Mouse (Mus musculus) frontal cortex, postnatal 10 days (tissue): ENCODE measurements around the gene Dapk1.

Experiments used
- DNase-seq, 2 experiments: peaks; one replicate each; pipeline ENCODE4 v3.0.0; 2022; ENCODE audit warnings: low spot score in 2 of 2, mixed read lengths in 1 of 2

Gene Dapk1

DNA sequence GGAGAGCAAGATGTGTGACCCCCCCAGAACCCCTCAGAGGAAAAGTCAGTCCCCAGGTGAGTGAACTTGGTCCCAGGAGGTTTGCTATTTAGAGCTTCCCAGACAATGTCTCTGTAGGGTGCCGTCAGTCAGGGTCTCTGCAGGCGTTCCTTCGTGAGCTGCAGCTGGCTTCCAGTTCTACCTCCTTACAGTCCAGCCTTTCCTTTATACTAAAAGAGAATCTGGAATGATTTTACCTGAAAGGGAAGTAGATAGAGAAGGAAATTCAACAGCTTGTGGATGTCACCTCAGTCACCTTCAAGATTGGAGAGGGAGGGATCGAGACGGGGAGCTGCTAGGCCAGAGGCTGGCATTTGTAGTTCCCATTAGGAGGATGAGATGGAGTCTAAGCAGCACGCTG, 14.3 kb downstream of the Dapk1 start:
- DNase-seq, result no peak

DNA sequence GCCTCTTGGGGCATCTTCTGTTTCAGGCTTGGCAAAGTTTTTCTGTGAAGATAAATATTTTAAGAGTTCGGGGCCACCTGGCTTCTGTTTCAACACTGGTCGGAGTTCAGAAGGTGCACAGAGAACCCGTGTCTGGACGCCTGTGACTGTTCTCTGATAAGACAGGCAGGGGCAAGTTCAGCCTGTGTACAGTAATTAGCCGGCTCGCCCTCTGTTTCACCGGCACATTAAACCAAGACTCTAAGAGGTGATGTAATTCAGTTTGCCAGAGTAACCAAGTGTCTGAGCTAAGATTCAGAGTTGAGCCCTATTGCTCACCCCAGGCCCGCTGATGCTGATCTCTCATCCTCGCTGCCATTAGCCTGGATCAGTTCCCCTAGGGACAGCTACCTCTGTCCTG, 16.5 kb downstream of the Dapk1 start:
- DNase-seq, result no peak

DNA sequence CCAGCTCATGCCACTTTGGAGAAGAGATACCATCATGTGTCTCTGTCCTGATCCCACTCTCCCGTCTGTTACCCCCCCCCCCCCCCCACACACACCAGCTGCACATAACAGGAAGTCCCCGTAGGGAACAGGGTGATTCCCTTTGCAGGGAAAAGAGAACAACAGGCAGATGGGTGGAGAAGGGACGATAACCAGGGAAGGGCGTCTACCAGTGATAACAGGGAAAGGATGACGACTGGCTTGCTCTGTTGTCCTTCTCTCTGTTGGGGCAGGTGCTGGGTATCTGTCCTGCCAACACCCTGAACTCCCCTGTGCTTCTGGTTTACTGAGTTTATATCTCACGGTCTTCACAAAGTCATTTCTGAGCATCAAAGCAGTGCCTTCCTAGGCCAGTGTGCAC, 18.0 kb downstream of the Dapk1 start:
- DNase-seq, result no peak

DNA sequence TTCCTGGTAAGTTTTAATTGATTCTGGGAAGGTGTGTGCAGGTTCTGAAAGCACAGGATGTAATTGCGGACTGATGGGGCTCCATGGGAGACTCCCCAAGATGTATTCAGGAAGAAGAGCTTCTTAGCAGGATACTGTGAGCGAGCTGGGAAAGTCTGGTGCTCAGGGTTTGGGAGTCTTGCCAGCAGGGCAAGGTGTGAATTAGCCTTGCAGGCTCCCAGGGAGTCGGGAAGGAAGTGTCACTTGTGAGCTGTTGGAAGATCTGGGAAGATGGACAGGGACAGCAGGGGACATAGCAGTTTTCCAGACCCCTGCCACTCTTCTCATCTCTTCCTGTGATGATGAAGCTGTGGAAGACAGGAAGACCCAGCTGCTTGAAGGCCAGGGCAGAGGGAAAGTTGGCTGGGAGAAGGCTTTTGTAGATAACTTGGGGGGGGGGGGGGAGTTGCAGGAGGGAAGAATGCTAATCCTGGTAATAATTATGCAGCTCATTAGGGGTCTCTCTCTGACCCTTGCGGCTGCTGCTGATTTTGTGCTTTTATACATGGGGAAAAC, 19.7 kb downstream of the Dapk1 start:
- DNase-seq, result no peak

DNA sequence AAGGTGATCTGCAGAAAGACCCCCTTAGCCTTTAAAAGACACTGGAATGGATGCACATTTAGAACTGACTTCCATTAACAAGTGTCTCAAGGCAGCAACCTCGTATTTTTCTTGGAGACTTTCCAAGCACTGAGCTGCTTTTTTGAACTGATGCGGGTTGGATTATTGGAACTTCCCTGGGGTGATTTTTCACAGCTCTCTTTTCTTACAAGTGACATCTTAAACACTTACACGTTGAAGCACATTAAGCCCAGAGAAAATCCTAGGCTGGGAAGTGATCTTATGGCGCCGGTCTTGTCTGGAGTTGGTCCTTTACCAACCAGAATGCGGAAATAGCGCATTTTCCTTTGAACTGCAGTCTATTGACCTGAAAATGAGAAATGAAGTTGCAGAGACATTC, 23.8 kb downstream of the Dapk1 start:
- no peak for DNase-seq

GRCm38 (mm10) chr13:60627843-60628656, 26.3 kb downstream of the Dapk1 start:
- DNase-seq, result no peak

DNA sequence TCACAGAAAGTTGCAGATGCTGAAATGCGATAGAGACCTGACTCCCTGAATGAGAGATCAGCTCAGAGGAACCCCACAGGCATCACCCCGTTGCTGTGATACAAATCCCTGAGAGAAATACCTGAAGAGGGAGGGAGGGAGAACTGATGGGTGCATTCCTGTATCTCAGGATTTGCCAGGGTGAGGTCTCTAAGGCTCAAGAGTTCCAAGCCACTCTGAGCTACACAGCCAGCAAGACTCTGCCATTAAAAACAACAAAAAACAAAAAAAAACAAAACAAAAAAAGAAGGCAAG, 26.9 kb downstream of the Dapk1 start:
- DNase-seq, result no peak

GRCm38 (mm10) chr13:60629419-60629818, 27.7 kb downstream of the Dapk1 start:
- DNase-seq, result no peak

GRCm38 (mm10) chr13:60633945-60634344, 32.2 kb downstream of the Dapk1 start:
- DNase-seq, result no peak

DNA sequence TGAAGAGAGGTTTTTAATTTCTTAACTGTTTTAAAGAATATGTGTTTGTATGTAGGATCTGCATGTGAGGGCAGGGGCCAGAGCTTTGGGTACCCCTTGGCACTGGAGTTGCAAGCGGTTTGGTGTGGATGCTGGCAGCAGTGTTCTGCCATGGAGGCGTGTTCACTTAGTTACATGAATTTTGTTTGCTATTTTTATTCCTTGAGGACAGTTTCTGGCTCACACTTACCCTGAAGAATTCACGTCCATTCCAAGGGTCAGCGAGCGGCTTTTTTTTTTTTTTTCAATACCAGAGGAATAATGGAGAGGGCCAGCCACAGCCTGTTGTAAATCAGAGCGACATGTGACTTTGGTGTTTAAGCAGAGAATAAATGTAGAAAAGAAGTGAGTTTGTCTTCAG, 33.9 kb downstream of the Dapk1 start:
- no peak for DNase-seq

- no peak for DNase-seq
These were observed 37.8 kb downstream of the Dapk1 start for GRCm38 (mm10) chr13:60639482-60640055.

DNA sequence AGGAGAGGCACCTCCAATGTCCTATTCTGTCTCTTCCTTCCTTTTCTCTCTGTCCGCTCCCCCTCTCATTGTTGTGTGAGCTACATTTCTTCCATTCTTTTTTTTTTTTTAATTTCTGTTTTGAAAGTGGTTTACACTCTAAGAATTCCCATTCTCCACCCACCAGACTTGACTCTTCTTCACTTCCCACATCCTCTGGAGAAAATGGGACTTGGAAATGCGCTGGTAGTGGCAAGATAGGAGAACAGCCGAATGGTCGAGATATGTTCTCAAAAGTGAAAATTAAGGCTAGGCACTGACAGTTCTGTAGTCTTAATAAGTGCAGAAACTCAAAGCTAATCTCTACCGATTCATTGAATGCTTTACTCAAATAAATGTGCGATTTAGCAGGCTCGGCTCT, 38.7 kb downstream of the Dapk1 start:
- DNase-seq, result no peak

- no peak for DNase-seq
These were observed 42.7 kb downstream of the Dapk1 start for GRCm38 (mm10) chr13:60644457-60644889.

GRCm38 (mm10) chr13:60646791-60647190, 45.0 kb downstream of the Dapk1 start:
- DNase-seq, result no peak

DNA sequence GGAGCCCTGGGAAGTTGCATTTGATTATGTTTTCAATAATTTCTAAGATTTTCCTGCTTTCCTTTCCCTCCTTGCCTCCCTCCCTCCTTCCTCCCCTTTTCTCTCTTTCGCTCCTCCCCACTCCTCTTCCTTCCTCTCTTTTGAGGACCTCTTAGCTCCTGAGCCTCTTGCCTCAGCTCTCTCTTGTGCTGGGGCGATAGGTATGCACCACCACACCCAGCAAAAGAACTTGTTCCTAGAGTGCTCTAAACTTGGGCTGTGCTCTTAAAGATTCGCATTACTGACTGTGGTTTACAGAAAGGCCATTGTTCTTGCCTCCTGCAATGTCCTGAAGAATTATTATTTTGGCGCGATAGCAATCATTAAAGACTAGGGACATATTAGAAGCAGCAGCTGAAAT, 46.6 kb downstream of the Dapk1 start:
- no peak for DNase-seq

GRCm38 (mm10) chr13:60650000-60650399, 48.3 kb downstream of the Dapk1 start:
- no peak for DNase-seq

DNA sequence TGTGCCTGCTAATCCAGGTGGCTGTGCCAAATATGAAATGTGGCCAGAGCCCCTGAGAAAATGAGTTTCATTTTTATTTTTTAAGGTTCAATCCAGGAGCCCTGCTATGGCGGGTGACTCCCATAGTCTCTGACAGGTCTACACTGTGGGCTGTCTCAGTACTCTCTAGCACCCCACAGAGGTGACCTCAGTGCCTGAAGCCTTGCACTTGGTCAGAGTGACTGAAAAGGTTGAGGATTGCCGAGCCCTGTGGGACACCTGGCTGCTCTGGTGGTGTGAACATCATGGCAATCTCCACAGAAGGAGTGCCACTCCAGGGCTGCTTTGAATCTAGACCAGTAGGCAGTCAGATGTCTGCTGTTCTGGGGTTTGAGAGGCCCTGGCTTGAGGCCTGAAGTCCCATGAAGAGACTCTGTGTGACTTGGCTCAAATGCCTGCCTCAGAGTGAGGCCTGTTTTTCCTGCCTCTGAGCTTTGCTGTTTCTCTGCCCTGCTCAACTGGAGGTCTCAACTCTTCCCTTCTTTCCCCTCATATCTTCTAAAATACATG, 52.3 kb downstream of the Dapk1 start:
- no peak for DNase-seq

- no peak for DNase-seq
These were observed 53.5 kb downstream of the Dapk1 start for GRCm38 (mm10) chr13:60655246-60655645.

- no peak for DNase-seq
These were observed 57.9 kb downstream of the Dapk1 start for GRCm38 (mm10) chr13:60659600-60659999.

DNA sequence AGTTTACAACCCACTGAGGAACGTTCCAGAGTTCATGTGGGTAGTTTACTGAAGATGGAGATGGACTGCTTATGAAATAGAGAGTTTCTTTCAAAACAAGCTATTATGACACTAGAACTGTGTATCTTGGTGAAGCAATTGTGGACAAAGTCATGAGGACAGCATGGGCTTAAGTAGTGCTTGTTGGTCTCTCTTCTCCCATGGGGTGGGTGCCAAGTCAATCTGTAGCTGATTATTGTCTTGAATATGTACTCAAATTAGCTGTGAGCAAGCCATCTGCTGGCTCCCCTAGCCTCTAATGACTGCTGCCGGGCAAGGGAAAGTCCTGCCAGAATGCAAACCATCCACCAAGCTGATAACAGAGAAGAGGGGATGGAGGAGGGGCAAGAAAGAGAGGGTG, 58.3 kb downstream of the Dapk1 start:
- DNase-seq, result no peak

- no peak for DNase-seq
These were observed 59.0 kb downstream of the Dapk1 start for GRCm38 (mm10) chr13:60660711-60661261.

- DNase-seq, result no peak
These were observed 60.9 kb downstream of the Dapk1 start for GRCm38 (mm10) chr13:60662493-60663177.
